Mouse (Mus musculus): ENCODE results near the gene Scd2. TPM values are rescaled to one million over a fixed set of nuclear protein-coding genes. Genes with fewer than 3 reads are reported as not detected.
A peak's percentile ranks its signal among the peaks of the same experiment; 100 is the strongest.
"Not testable (repeated sequence)": the region's sequence is repeated elsewhere in the genome, so short reads cannot be mapped to it uniquely, and the experiment has no call there.

Gene Scd2
- polyA plus RNA-seq, 1 experiment, result 71.6 TPM

GRCm38 (mm10) chr19:44309351-44310154 lies 16.1 kb downstream of the Scd2 start:
- Histone ChIP-seq H3K4me3 (ENCODE audit: control insufficient read depth, low read depth, low read length) (no peak overlapping the region), H3K36me3 (ENCODE audit: control insufficient read depth, insufficient read depth, low read length) (no peaks in the 10 kb centered on the region), H3K4me1 (ENCODE audit: control insufficient read depth, insufficient read depth, low read length) (peaks cover 11% of the 10 kb centered on the region), H3K27ac (ENCODE audit: control insufficient read depth, insufficient read depth, low read depth, low read length) (no peak overlapping the region), H3K27me3 (ENCODE audit: control insufficient read depth, insufficient read depth, low read length) (no peaks in the 10 kb centered on the region)
- TF ChIP-seq CTCF (IDR thresholded peaks at IDR 0.05; ENCODE audit: control insufficient read depth, insufficient read depth, insufficient replicate concordance, low read depth, low read length) (no peak), POLR2A (IDR thresholded peaks at IDR 0.05; ENCODE audit: control insufficient read depth, low read depth, low read length) (no peak)

- H3K4me1 ChIP-seq (ENCODE audit: control insufficient read depth, insufficient read depth, low read length), result peaks cover 11% of the 10 kb centered on the region
- not testable (repeated sequence) for H3K27me3 ChIP-seq (ENCODE audit: control insufficient read depth, insufficient read depth, low read length); H3K27ac ChIP-seq (ENCODE audit: control insufficient read depth, insufficient read depth, low read depth, low read length); H3K4me3 ChIP-seq (ENCODE audit: control insufficient read depth, low read depth, low read length); H3K36me3 ChIP-seq (ENCODE audit: control insufficient read depth, insufficient read depth, low read length)
These were observed 16.7 kb downstream of the Scd2 start for GRCm38 (mm10) chr19:44310155-44310575.

- no peak overlapping the region for H3K4me3 ChIP-seq (ENCODE audit: control insufficient read depth, low read depth, low read length)
- no peaks in the 10 kb centered on the region for H3K36me3 ChIP-seq (ENCODE audit: control insufficient read depth, insufficient read depth, low read length)
- no peak overlapping the region for H3K27ac ChIP-seq (ENCODE audit: control insufficient read depth, insufficient read depth, low read depth, low read length)
- peaks cover 11% of the 10 kb centered on the region for H3K4me1 ChIP-seq (ENCODE audit: control insufficient read depth, insufficient read depth, low read length)
- no peaks in the 10 kb centered on the region for H3K27me3 ChIP-seq (ENCODE audit: control insufficient read depth, insufficient read depth, low read length)
- TF ChIP-seq POLR2A (IDR thresholded peaks at IDR 0.05; ENCODE audit: control insufficient read depth, low read depth, low read length) (no peak), CTCF (IDR thresholded peaks at IDR 0.05; ENCODE audit: control insufficient read depth, insufficient read depth, insufficient replicate concordance, low read depth, low read length) (no peak)
These were observed 17.3 kb downstream of the Scd2 start for GRCm38 (mm10) chr19:44310814-44311213.

GRCm38 (mm10) chr19:44311306-44312006 lies 18.0 kb downstream of the Scd2 start:
- peak overlapping the region; percentile 83 for H3K27ac ChIP-seq (ENCODE audit: control insufficient read depth, insufficient read depth, low read depth, low read length)
- no peak for TF ChIP-seq POLR2A (IDR thresholded peaks at IDR 0.05; ENCODE audit: control insufficient read depth, low read depth, low read length)
- no peak for TF ChIP-seq CTCF (IDR thresholded peaks at IDR 0.05; ENCODE audit: control insufficient read depth, insufficient read depth, insufficient replicate concordance, low read depth, low read length)
- peaks cover 11% of the 10 kb centered on the region for H3K4me1 ChIP-seq (ENCODE audit: control insufficient read depth, insufficient read depth, low read length)
- H3K27me3 ChIP-seq (ENCODE audit: control insufficient read depth, insufficient read depth, low read length), result no peaks in the 10 kb centered on the region
- no peaks in the 10 kb centered on the region for H3K36me3 ChIP-seq (ENCODE audit: control insufficient read depth, insufficient read depth, low read length)
- H3K4me3 ChIP-seq (ENCODE audit: control insufficient read depth, low read depth, low read length), result no peak overlapping the region

DNA sequence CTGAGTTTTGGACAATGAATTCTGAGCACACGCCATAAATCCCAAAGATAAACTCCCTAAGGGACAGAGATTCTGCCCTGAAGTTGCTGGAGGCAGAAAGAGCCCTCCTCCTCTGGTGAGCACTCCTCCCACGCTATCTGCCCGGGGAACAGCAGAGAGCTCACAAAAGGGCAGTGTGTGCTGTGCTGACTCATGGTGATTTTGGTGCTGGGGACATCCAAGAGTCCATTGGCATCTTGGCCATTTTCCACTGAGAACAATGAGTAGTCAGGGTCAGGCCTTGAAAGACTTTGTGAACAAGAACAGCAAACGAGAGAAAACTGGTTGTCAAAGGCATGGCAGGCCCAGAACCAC lies 18.5 kb downstream of the Scd2 start:
- no peak for TF ChIP-seq POLR2A (IDR thresholded peaks at IDR 0.05; ENCODE audit: control insufficient read depth, low read depth, low read length)
- no peak for TF ChIP-seq CTCF (IDR thresholded peaks at IDR 0.05; ENCODE audit: control insufficient read depth, insufficient read depth, insufficient replicate concordance, low read depth, low read length)

GRCm38 (mm10) chr19:44313066-44313465 lies 19.6 kb downstream of the Scd2 start:
- H3K27me3 ChIP-seq (ENCODE audit: control insufficient read depth, insufficient read depth, low read length), result no peaks in the 10 kb centered on the region
- no peak overlapping the region for H3K27ac ChIP-seq (ENCODE audit: control insufficient read depth, insufficient read depth, low read depth, low read length)
- no peaks in the 10 kb centered on the region for H3K36me3 ChIP-seq (ENCODE audit: control insufficient read depth, insufficient read depth, low read length)
- peaks cover 11% of the 10 kb centered on the region for H3K4me1 ChIP-seq (ENCODE audit: control insufficient read depth, insufficient read depth, low read length)
- no peak overlapping the region for H3K4me3 ChIP-seq (ENCODE audit: control insufficient read depth, low read depth, low read length)
- no peak for TF ChIP-seq POLR2A (IDR thresholded peaks at IDR 0.05; ENCODE audit: control insufficient read depth, low read depth, low read length)
- no peak for TF ChIP-seq CTCF (IDR thresholded peaks at IDR 0.05; ENCODE audit: control insufficient read depth, insufficient read depth, insufficient replicate concordance, low read depth, low read length)

More for the DNA sequence above, 18.5 kb downstream of the Scd2 start:
- Histone ChIP-seq H3K27me3 (ENCODE audit: control insufficient read depth, insufficient read depth, low read length) (no peaks in the 10 kb centered on the region), H3K4me1 (ENCODE audit: control insufficient read depth, insufficient read depth, low read length) (peaks cover 11% of the 10 kb centered on the region), H3K4me3 (ENCODE audit: control insufficient read depth, low read depth, low read length) (no peak overlapping the region), H3K27ac (ENCODE audit: control insufficient read depth, insufficient read depth, low read depth, low read length) (peak overlapping the region; percentile 83; the same call in 1 of the 2 replicates), H3K36me3 (ENCODE audit: control insufficient read depth, insufficient read depth, low read length) (no peaks in the 10 kb centered on the region)

GRCm38 (mm10) chr19:44314327-44314759 lies 20.9 kb downstream of the Scd2 start:
- peak overlapping the region; percentile 91 for H3K27ac ChIP-seq (ENCODE audit: control insufficient read depth, insufficient read depth, low read depth, low read length)
- H3K4me1 ChIP-seq (ENCODE audit: control insufficient read depth, insufficient read depth, low read length), result peaks cover 11% of the 10 kb centered on the region
- H3K4me3 ChIP-seq (ENCODE audit: control insufficient read depth, low read depth, low read length), result peak overlapping the region; percentile 72
- no peaks in the 10 kb centered on the region for H3K36me3 ChIP-seq (ENCODE audit: control insufficient read depth, insufficient read depth, low read length)
- TF ChIP-seq CTCF (IDR thresholded peaks at IDR 0.05; ENCODE audit: control insufficient read depth, insufficient read depth, insufficient replicate concordance, low read depth, low read length) (no peak), POLR2A (IDR thresholded peaks at IDR 0.05; ENCODE audit: control insufficient read depth, low read depth, low read length) (peak; percentile 7; the same call in 1 of the 2 replicates)
- no peaks in the 10 kb centered on the region for H3K27me3 ChIP-seq (ENCODE audit: control insufficient read depth, insufficient read depth, low read length)

Data from testis, adult 2 months (tissue).